Mouse (Mus musculus) stomach, postnatal 0 days (tissue): ENCODE results near the gene Cdc42bpa.

ENCODE experiments used
- CTCF ChIP-seq: IDR thresholded peaks from 2 replicates; pipeline ENCODE4 v1.5.1; 2016; ENCODE audit warnings: antibody characterized with exemption, low read depth, mild to moderate bottlenecking, moderate library complexity
- EP300 ChIP-seq: optimal IDR thresholded peaks from 2 replicates; pipeline ENCODE3; 2016; ENCODE audit warnings: antibody characterized with exemption

DNA sequence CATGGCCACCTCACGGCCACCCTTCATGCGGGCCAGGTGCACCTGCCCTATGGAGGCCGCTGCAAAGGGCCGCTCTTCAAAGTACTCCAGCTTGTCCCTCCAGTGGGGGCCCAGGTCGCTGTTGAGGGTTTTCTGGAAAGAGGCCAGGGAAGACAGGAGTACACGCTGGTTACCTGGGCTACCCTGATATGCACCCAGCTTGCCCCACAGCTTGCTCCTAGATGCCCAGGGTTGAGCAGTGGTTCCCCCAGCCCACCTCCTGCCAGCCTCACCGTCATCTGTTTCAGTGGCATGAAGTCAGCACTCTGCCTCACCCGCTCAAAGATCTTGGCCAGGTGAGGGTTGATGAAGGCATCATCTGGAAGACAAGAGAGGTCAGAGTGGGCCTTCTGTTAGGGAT, 209.8 kb downstream of the Cdc42bpa start:
- TF ChIP-seq CTCF, result no peak
- TF ChIP-seq EP300, result no peak
